Mouse (Mus musculus) heart, postnatal 14 days (tissue): ENCODE data around the gene Vmn1r180. TPM values are rescaled to one million over a fixed set of nuclear protein-coding genes. Genes with fewer than 3 reads are reported as not detected.
"Not testable (repeated sequence)": the region's sequence is repeated elsewhere in the genome, so short reads cannot be mapped to it uniquely, and the experiment has no call there.

Experiments
- DNase-seq, 2 experiments: peaks; one replicate each; pipeline ENCODE4 v3.0.0; 2021 to 2022
- intact Hi-C: fragments of 180-260 bp; cut with DNase I; formaldehyde crosslinking; loops from one replicate; pipeline ENCODE4 v1.15.1; 2025
- long read RNA-seq, 2 experiments: library from polyadenylated mRNA; stranded (forward); transcript quantifications; one replicate each; pipeline ENCODE4 v2.0.0; 2021
- total RNA-seq, 2 experiments: library from RNA; stranded (reverse); gene quantifications; 2 replicates each; pipeline ENCODE4 v1.2.3; 2021

Vmn1r180 gene
- not detected for total RNA-seq
- long read RNA-seq, experiment 1: 0 reads
- long read RNA-seq, experiment 2: 0 reads

DNA sequence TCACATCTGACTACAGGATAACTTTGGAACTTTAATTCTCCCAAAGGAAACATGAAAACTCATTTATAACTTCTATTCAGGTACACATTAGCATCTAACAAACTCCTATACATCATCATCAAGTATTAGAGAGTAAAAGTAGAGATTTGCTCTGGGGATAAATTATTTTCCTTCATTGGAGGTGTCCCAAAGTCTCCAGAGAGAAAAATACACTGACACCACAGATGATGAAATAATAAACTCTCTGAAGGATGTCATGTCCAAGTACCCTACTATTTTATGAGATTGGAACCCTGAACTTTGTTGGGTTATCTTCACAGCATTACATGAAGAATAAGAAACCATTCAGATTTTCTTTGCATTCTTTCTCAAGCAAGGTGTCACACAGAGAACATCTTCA lies at the start of gene Vmn1r180:
Vmn1r180 (plus strand) TSS at position 301 of the 400 bp plus-strand sequence.
- intact Hi-C loops: no loop called here
- no peak for DNase-seq

DNA sequence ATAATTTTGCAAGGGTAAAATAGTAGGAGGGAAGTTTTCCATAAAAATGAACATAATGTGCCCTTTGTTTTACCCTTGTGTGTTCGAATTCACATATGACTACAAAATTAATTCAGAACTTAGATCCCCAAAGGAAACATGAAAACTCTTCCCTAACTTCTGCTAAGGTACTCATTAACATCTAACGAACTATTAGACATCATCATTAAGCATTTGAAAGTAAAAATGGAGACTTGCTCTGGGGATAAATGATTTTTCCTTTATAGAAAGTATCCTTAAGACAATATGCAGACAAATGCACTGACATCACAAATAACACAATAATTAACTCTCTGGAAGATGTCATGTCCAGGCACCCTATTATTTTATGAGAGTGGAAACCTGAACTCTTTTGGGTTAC lies 23.8 kb upstream of the Vmn1r180 start, which contains the start of gene Vmn1r179:
Vmn1r179 (plus strand) TSS at position 301 of the 400 bp plus-strand sequence.
- intact Hi-C loops: no loop called here
- no peak for DNase-seq

DNA sequence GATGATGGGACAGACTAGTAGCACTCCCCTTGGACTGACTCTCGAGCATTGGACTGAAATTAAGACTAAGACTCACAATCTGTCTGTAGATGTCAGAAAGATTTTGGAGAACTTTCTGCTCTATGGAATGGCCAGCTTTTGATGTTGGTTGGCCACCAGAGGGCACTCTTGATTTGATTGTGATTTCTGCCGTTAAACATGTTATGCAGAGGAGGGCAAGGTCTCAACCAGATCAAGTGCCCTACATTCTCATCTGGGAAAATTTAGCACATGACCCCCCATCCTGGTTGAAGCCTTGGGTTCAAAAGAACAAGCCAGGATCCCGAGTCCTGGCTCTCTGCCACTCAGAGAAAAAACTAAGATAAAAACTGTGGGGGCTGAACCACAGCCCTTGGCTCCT lies 17.6 kb downstream of the Vmn1r180 start:
- peak in 1 of 2 experiments; percentile 29 for DNase-seq
- intact Hi-C loops: loop anchor here (5.0 kb wide), 2 partner anchors 329 to 419 kb away; no protein-coding TSS in a partner anchor

DNA sequence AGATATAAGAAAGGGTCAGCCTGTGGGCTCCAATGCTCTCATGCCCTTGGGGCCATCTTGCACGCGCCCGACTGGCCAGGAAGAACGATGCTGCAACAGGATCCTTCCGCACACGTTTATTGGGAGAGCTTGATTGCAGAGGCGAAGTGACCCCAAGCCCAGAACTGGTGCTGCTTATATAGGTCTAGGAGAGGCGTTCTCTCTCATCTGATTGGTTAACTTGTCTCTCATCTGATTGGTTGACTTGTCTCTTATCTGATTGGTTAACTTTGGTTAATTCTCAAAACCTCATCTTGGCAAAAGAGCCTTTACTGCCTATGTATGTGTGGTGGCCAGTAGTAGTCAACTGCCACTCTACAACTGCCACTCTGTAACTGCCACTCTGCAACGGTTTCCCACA lies 23.9 kb downstream of the Vmn1r180 start, which contains the start of gene Vmn1r181:
Vmn1r181 (plus strand) TSS at position 301 of the 400 bp plus-strand sequence.
- intact Hi-C loops, DNase-seq: not testable (repeated sequence)

DNA sequence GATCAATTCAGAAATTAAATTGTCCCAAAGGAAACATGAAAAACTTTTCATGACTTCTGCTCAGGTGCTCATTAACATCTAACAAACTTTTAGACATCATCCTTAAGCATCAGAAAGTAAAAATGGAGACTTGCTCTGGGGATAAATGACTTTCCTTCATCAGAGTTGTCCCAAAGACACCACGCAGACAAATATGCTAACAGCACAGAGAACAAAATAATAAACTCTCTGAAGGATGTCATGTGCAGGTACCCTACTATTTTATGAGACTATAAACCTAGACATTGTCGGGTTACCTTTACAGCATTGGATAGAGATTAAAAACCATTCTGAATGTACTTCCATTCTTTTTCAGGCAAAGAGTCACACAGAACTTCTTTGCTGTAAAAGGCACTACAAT lies 51.0 kb downstream of the Vmn1r180 start, which contains the start of gene V1rd19:
V1rd19 (plus strand) TSS at position 301 of the 400 bp plus-strand sequence.
- intact Hi-C loops: loop anchor here (5.0 kb wide), 1 partner anchor 36 kb away; no protein-coding TSS in a partner anchor
- DNase-seq: no peak

Other genes starting within 250 kb of the Vmn1r180 start
- gene Vmn1r173, start 249.9 kb upstream of the Vmn1r180 start, total RNA-seq: not detected
- gene Vmn1r174, start 198.4 kb upstream of the Vmn1r180 start, total RNA-seq: not detected
- gene Vmn1r175, start 140.0 kb upstream of the Vmn1r180 start, total RNA-seq: not detected
- not detected for gene Vmn1r176, start 113.3 kb upstream of the Vmn1r180 start, total RNA-seq
- not detected for gene Vmn1r177, start 84.2 kb upstream of the Vmn1r180 start, total RNA-seq
- gene Vmn1r178, start 58.6 kb upstream of the Vmn1r180 start, total RNA-seq: not detected
- not detected for gene Vmn1r179, start 23.7 kb upstream of the Vmn1r180 start, total RNA-seq
- gene Vmn1r181, start 24.0 kb downstream of the Vmn1r180 start, total RNA-seq: not detected
- gene V1rd19, start 51.1 kb downstream of the Vmn1r180 start, total RNA-seq: not detected
- not detected for gene Vmn1r183, start 102.6 kb downstream of the Vmn1r180 start, total RNA-seq
- 10 to 100 TPM; 10.4 to 11.0 TPM for gene Zfp180, start 131.3 kb downstream of the Vmn1r180 start, total RNA-seq
- gene Zfp112, start 161.7 kb downstream of the Vmn1r180 start, total RNA-seq: 1 to 10 TPM; 3.1 to 5.1 TPM
- 1 to 10 TPM; 6.7 to 6.8 TPM for gene Zfp235, start 183.5 kb downstream of the Vmn1r180 start, total RNA-seq
- under 1 TPM; 0.12 to 0.15 TPM for gene Zfp114, start 224.4 kb downstream of the Vmn1r180 start, total RNA-seq